Comparison of ENCODE assay signal across 8 mouse cellular contexts in genomic region chr2:91458673-91459391, GRCm38 (mm10). TPM values are rescaled to one million over a fixed set of nuclear protein-coding genes. Genes with fewer than 3 reads are reported as not detected.
DNase-seq lines count a peak whose midpoint lies in the region; ATAC-seq lines count a peak whose summit lies in the region.

No protein-coding gene starts in this region.

- H3K27me3 ChIP-seq in heart, embryonic 12.5 days (replicated peaks) = no peaks in the 10 kb centered on the region
- no peaks in the 10 kb centered on the region for H3K27me3 ChIP-seq in kidney, embryonic 16.5 days (ENCODE audit: insufficient read depth, low read length)
- H3K27me3 ChIP-seq in lung, embryonic 16.5 days (ENCODE audit: control insufficient read depth, insufficient read depth, low read depth, low read length) = no peaks in the 10 kb centered on the region

- no peaks in the 10 kb centered on the region for H3K4me1 ChIP-seq in brown adipose tissue, adult 24 weeks (ENCODE audit: control insufficient read depth, insufficient read depth, insufficient read length, low read length)
- H3K4me1 ChIP-seq in heart, embryonic 12.5 days (replicated peaks) = peaks cover 41% of the 10 kb centered on the region
- H3K4me1 ChIP-seq in kidney, embryonic 16.5 days (ENCODE audit: insufficient read depth, low read length) = peaks cover 48% of the 10 kb centered on the region
- H3K4me1 ChIP-seq in lung, embryonic 16.5 days (replicated peaks; ENCODE audit: control insufficient read depth, insufficient read depth, low read length) = peaks cover 50% of the 10 kb centered on the region

- 0 out of 2 replicates have a peak, but pooled peaks cover 3% of the 10 kb centered on the region for H3K9me3 ChIP-seq in heart, embryonic 12.5 days (replicated peaks)
- H3K9me3 ChIP-seq in kidney, embryonic 16.5 days (ENCODE audit: low read length) = no peaks in the 10 kb centered on the region
- peaks cover 4% of the 10 kb centered on the region; the same call in 1 of the 2 replicates for H3K9me3 ChIP-seq in lung, embryonic 16.5 days (ENCODE audit: control insufficient read depth, low read length)

- peak overlapping the region; percentile 83 for H3K4me2 ChIP-seq in heart, embryonic 12.5 days
- H3K4me2 ChIP-seq in kidney, embryonic 16.5 days (replicated peaks; ENCODE audit: low read depth, low read length) = peak overlapping the region; percentile 77
- H3K4me2 ChIP-seq in lung, embryonic 16.5 days (ENCODE audit: low read depth, low read length) = peak overlapping the region; percentile 74

- DNase-seq in ovary, postnatal 10 days (ENCODE audit: low spot score) = peak; percentile 24
- DNase-seq in ovary, postnatal 36 days (ENCODE audit: low spot score) = no peak
- DNase-seq in retina, postnatal 1 day = peak; percentile 89
- DNase-seq in spleen, postnatal 10 days (ENCODE audit: low spot score in 2 of 2) = no peak

- ATAC-seq in heart, embryonic 12.5 days (ENCODE audit: insufficient number of reproducible peaks, low FRiP score) = peak; percentile 33; the same call in 1 of the 2 replicates
- ATAC-seq in kidney, embryonic 16.5 days (ENCODE audit: low FRiP score, low TSS enrichment) = 0 out of 2 replicates have a peak, but pooled peaks have one; percentile 20
- ATAC-seq in lung, embryonic 16.5 days (ENCODE audit: low read depth) = peak; percentile 35; the same call in 1 of the 2 replicates

- no peak overlapping the region for H3K27ac ChIP-seq in brown adipose tissue, adult 24 weeks (replicated peaks; ENCODE audit: low read depth, low read length)
- H3K27ac ChIP-seq in heart, embryonic 12.5 days (ENCODE audit: poor library complexity, severe bottlenecking) = peak overlapping the region; percentile 92
- peak overlapping the region; percentile 84 for H3K27ac ChIP-seq in kidney, embryonic 16.5 days (ENCODE audit: low read length)
- peak overlapping the region; percentile 98 for H3K27ac ChIP-seq in lung, embryonic 16.5 days (ENCODE audit: low read length)

- no peaks in the 10 kb centered on the region for H3K36me3 ChIP-seq in heart, embryonic 12.5 days
- H3K36me3 ChIP-seq in kidney, embryonic 16.5 days (ENCODE audit: insufficient read depth, low read length) = no peaks in the 10 kb centered on the region
- no peaks in the 10 kb centered on the region for H3K36me3 ChIP-seq in lung, embryonic 16.5 days (ENCODE audit: control insufficient read depth, insufficient read depth, low read length)

- under 1% methylated on average over 32 of the region's 32 CpGs for WGBS in heart, embryonic 12.5 days
- 0% methylated on average over 32 of the region's 32 CpGs for WGBS in kidney, embryonic 16.5 days
- under 1% methylated on average over 32 of the region's 32 CpGs for WGBS in lung, embryonic 16.5 days

- H3K9ac ChIP-seq in heart, embryonic 12.5 days = peak overlapping the region; percentile 91
- H3K9ac ChIP-seq in kidney, embryonic 16.5 days (replicated peaks; ENCODE audit: low read length) = peak overlapping the region; percentile 81
- peak overlapping the region; percentile 95 for H3K9ac ChIP-seq in lung, embryonic 16.5 days (ENCODE audit: low read length)

- peak overlapping the region; percentile 66 for H3K4me3 ChIP-seq in brown adipose tissue, adult 24 weeks (ENCODE audit: insufficient read depth, low read depth, low read length)
- H3K4me3 ChIP-seq in heart, embryonic 12.5 days = peak overlapping the region; percentile 84
- H3K4me3 ChIP-seq in kidney, embryonic 16.5 days (ENCODE audit: low read length) = peak overlapping the region; percentile 67
- peak overlapping the region; percentile 90 for H3K4me3 ChIP-seq in lung, embryonic 16.5 days (ENCODE audit: low read length)

RNA-seq across cellular contexts. Expression of gene Lrp4, which starts 1.5 kb away (rescaled TPM):
- polyA plus RNA-seq in brown adipose tissue, adult 24 weeks (2012; ENCODE audit: insufficient read depth, insufficient read length, missing spikeins) = 0.48 and 0.63 TPM in 2 replicates
- 4.4 and 4.9 TPM in 2 replicates for polyA plus RNA-seq in heart, embryonic 12.5 days (2016; fragmentation: Nextera tagmentation; extraction: Ambion mirVana)
- polyA plus RNA-seq in kidney, embryonic 16.5 days (2015; fragmentation: Nextera tagmentation; extraction: Ambion mirVana) = 7.6 and 9.0 TPM in 2 replicates
- polyA plus RNA-seq in lung, embryonic 16.5 days (2015; fragmentation: Nextera tagmentation; extraction: Ambion mirVana) = 13.9 and 15.4 TPM in 2 replicates

RNA-seq across cellular contexts. Expression of gene 1110051M20Rik, which starts 14.3 kb away (rescaled TPM):
- polyA plus RNA-seq in brown adipose tissue, adult 24 weeks (2012; ENCODE audit: insufficient read depth, insufficient read length, missing spikeins) = 4.4 and 12.6 TPM in 2 replicates
- 35.7 and 40.1 TPM in 2 replicates for polyA plus RNA-seq in heart, embryonic 12.5 days (2016; fragmentation: Nextera tagmentation; extraction: Ambion mirVana)
- polyA plus RNA-seq in kidney, embryonic 16.5 days (2015; fragmentation: Nextera tagmentation; extraction: Ambion mirVana) = 66.9 and 68.9 TPM in 2 replicates
- polyA plus RNA-seq in lung, embryonic 16.5 days (2015; fragmentation: Nextera tagmentation; extraction: Ambion mirVana) = 69.4 and 72.2 TPM in 2 replicates

Comparison
In these comparisons a context has a peak if more than half of its experiments do, and no peak if none do; other contexts are left out.
1. DNase-seq: peak in ovary, postnatal 10 days (single experiment) and retina, postnatal 1 day (single experiment); none in ovary, postnatal 36 days (single experiment) and spleen, postnatal 10 days (0 of 2).
2. Peak in every context shown above with its lines, with median percentiles within 50 percentile points of each other: H3K4me3 ChIP-seq, ATAC-seq, H3K4me2 ChIP-seq and H3K9ac ChIP-seq.